Mouse (Mus musculus): ENCODE results near the gene Psmc4. TPM values are rescaled to one million over a fixed set of nuclear protein-coding genes. Genes with fewer than 3 reads are reported as not detected.

Psmc4 gene
- polyA plus RNA-seq, 1 experiment from 2014 or later: 304 TPM

DNA sequence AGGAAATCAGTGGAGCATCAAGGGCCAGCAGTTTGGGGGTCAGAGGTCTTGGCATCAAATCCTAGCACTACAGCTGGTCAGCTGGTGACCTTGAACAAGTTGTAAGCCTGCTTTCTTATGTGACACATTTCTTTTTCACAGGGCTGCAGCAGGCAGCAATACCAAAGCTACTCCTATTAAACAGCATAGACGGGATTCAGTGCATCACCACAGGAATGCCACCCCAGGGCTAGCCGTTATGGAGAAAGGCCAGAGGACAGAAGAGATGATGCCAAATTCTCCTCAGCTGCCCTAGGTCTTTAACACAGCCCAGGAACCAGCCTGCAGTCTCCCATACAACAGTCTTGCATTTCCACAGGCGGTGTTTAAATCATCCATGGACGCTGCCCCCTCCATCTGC, 5.4 kb downstream of the Psmc4 start:
- H3K36me3 ChIP-seq: peaks cover 93% of the 10 kb centered on the region
- H3K4me3 ChIP-seq: no peak overlapping the region
- H3K4me1 ChIP-seq (replicated peaks): peaks cover 12% of the 10 kb centered on the region
- no peaks in the 10 kb centered on the region for H3K9me3 ChIP-seq
- H3K4me2 ChIP-seq: no peak overlapping the region
- H3K27ac ChIP-seq: no peak overlapping the region
- no peaks in the 10 kb centered on the region for H3K27me3 ChIP-seq
- ATAC-seq (ENCODE audit: low FRiP score): no peak
- no peak overlapping the region for H3K9ac ChIP-seq
- WGBS: 94% methylated on average over 4 of the region's 4 CpGs

GRCm38 (mm10) chr7:28014445-28014810, 35.5 kb downstream of the Psmc4 start:
- H3K4me3 ChIP-seq: peak overlapping the region; percentile 67
- ATAC-seq (ENCODE audit: low FRiP score): peak; percentile 65; the same call in 1 of the 2 replicates
- H3K4me1 ChIP-seq (replicated peaks): peaks cover 13% of the 10 kb centered on the region
- WGBS: 24% methylated on average over 7 of the region's 7 CpGs
- no peaks in the 10 kb centered on the region for H3K27me3 ChIP-seq
- peak overlapping the region; percentile 78; the same call in 1 of the 2 replicates for H3K27ac ChIP-seq
- H3K9me3 ChIP-seq: 0 out of 2 replicates have a peak, but pooled peaks cover 4% of the 10 kb centered on the region
- peaks cover 19% of the 10 kb centered on the region for H3K36me3 ChIP-seq
- peak overlapping the region; percentile 92 for H3K4me2 ChIP-seq
- H3K9ac ChIP-seq: peak overlapping the region; percentile 86

DNA sequence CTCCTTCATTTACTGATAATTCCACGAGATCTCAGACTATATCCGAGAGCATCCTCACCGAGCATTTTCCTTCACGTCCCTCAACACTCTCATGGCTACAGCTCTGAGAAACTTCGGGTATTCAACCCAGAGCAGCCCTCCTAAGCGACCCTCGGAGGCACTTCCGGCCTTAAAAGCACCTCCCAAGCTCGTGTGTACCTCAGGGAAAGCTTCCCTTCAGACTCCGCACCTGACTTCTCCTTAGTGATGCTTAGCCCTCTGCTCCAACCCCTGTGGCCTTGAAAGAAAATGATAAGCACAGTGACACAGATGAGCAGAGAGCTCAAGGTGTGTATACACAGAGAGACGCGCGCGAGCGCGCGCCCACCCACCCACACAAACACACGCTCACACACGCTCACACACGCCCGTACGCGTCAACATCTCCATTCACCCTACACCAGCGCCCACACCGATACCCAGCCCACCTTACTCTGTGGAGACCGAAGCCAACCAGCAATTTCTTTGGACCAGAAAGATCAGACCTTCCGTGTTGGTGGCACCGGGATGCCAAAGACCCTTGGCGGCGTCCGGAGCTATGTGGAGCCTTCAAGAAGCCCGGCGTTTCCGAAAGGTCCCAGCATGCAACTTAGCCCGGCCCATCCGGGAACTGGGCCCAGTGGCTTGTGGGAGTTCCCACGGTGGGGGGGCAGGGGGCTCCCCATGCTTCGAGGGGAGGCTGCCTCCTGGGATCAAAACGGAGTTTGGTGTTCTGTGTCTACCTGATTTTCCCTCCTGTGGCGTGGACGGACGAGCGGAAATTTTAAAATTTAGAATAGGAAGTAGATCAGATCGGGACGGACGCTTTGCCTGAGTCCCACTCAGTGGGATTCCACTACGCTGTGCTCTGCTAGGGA, 36.1 kb downstream of the Psmc4 start, which contains the start of gene Zfp850:
TSS of gene Zfp850 (minus strand) at position 567 of the 896 bp plus-strand sequence.
- peak; percentile 95 for ATAC-seq (ENCODE audit: low FRiP score)
- H3K36me3 ChIP-seq: peaks cover 24% of the 10 kb centered on the region
- peak within 1 kb of the TSS; percentile 78 for H3K27ac ChIP-seq
- H3K4me2 ChIP-seq: peak within 1 kb of the TSS; percentile 92
- peak within 1 kb of the TSS; percentile 86 for H3K9ac ChIP-seq
- no peaks in the 10 kb centered on the region for H3K27me3 ChIP-seq
- 0 out of 2 replicates have a peak, but pooled peaks cover 3% of the 10 kb centered on the region for H3K9me3 ChIP-seq
- peaks cover 13% of the 10 kb centered on the region for H3K4me1 ChIP-seq (replicated peaks)
- peak within 1 kb of the TSS; percentile 67 for H3K4me3 ChIP-seq
- under 1% methylated on average over 47 of the region's 47 CpGs for WGBS

DNA sequence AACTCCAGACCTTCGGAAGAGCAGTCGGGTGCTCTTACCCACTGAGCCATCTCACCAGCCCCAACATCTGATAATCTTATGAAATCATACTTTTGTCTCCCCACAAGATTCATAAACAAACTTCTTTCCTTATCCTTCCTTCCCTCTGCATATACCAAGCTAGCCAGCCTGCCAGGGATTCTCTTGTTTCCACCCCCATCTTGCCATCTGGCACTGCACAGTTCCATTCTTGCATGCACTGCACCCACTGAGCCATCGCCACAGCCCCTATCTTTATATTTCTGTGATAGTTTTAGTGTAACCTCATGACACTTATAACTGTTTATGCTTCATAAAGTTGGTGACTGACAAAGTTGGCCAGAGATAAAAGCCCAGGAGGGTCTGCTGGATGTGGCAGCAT, 39.6 kb downstream of the Psmc4 start:
- no peak for ATAC-seq (ENCODE audit: low FRiP score)
- Histone ChIP-seq H3K27me3 (no peaks in the 10 kb centered on the region), H3K4me3 (no peak overlapping the region), H3K9ac (no peak overlapping the region), H3K36me3 (peaks cover 49% of the 10 kb centered on the region), H3K9me3 (no peaks in the 10 kb centered on the region), H3K4me1 (replicated peaks) (peaks cover 13% of the 10 kb centered on the region), H3K27ac (no peak overlapping the region), H3K4me2 (no peak overlapping the region)
- 96% methylated on average over 3 of the region's 3 CpGs for WGBS

Other genes starting within 250 kb of the Psmc4 start
- gene Zfp626, start 242.9 kb downstream of the Psmc4 start, polyA plus RNA-seq (2015; fragmentation: Nextera tagmentation; extraction: Ambion mirVana): 1.9 and 2.3 TPM in 2 replicates
- 10.5 and 11.0 TPM in 2 replicates for gene Zfp59, start 211.5 kb downstream of the Psmc4 start, polyA plus RNA-seq (2015; fragmentation: Nextera tagmentation; extraction: Ambion mirVana)
- gene Zfp607a, start 192.6 kb downstream of the Psmc4 start, polyA plus RNA-seq (2015; fragmentation: Nextera tagmentation; extraction: Ambion mirVana): 1.4 and 1.6 TPM in 2 replicates
- gene Zfp974, start 120.6 kb downstream of the Psmc4 start, polyA plus RNA-seq (2015; fragmentation: Nextera tagmentation; extraction: Ambion mirVana): 14.5 and 15.6 TPM in 2 replicates
- gene Zfp780b, start 70.9 kb downstream of the Psmc4 start, polyA plus RNA-seq (2015; fragmentation: Nextera tagmentation; extraction: Ambion mirVana): 29.8 and 33.5 TPM in 2 replicates
- 5.7 and 6.3 TPM in 2 replicates for gene Zfp850, start 36.0 kb downstream of the Psmc4 start, polyA plus RNA-seq (2015; fragmentation: Nextera tagmentation; extraction: Ambion mirVana)
- 0.09 TPM in 1 of 2 replicates, not detected in the other for gene Fcgbp, start 21.1 kb upstream of the Psmc4 start, polyA plus RNA-seq (2015; fragmentation: Nextera tagmentation; extraction: Ambion mirVana)
- gene 9530053A07Rik, start 79.4 kb upstream of the Psmc4 start, polyA plus RNA-seq (2015; fragmentation: Nextera tagmentation; extraction: Ambion mirVana): 0.06 and 0.16 TPM in 2 replicates
- gene Fbl, start 119.6 kb upstream of the Psmc4 start, polyA plus RNA-seq (2015; fragmentation: Nextera tagmentation; extraction: Ambion mirVana): 84.2 and 92.0 TPM in 2 replicates
- 15.1 and 16.3 TPM in 2 replicates for gene Dyrk1b, start 129.4 kb upstream of the Psmc4 start, polyA plus RNA-seq (2015; fragmentation: Nextera tagmentation; extraction: Ambion mirVana)
- 4.3 and 4.6 TPM in 2 replicates for gene Eid2, start 217.8 kb upstream of the Psmc4 start, polyA plus RNA-seq (2015; fragmentation: Nextera tagmentation; extraction: Ambion mirVana)
- gene Eid2b, start 227.6 kb upstream of the Psmc4 start, polyA plus RNA-seq (2015; fragmentation: Nextera tagmentation; extraction: Ambion mirVana): 36.0 and 36.9 TPM in 2 replicates
- 0.74 and 1.2 TPM in 2 replicates for gene Selenov, start 241.1 kb upstream of the Psmc4 start, polyA plus RNA-seq (2015; fragmentation: Nextera tagmentation; extraction: Ambion mirVana)

Measured in hindbrain, embryonic 13.5 days (tissue).